Mouse (Mus musculus): Measurements from ENCODE around the gene Cntln.

GRCm38 (mm10) chr4:85120271-85120670 is 236.2 kb downstream of the Cntln start:
- TF ChIP-seq CTCF (IDR thresholded peaks at IDR 0.05; ENCODE audit: insufficient read depth, low read depth, low read length) (no peak), POLR2A (IDR thresholded peaks at IDR 0.05; ENCODE audit: insufficient read depth, low read depth, low read length) (no peak)
